Mouse (Mus musculus): ENCODE data around the gene Rbfox1.
A peak's percentile ranks its signal among the peaks of the same experiment; 100 is the strongest.

Gene Rbfox1

GRCm38 (mm10) chr16:6382712-6383111, 497.6 kb downstream of the Rbfox1 start:
- no peak for DNase-seq

GRCm38 (mm10) chr16:6390278-6390930, 505.2 kb downstream of the Rbfox1 start:
- DNase-seq = no peak

- DNase-seq = no peak
These were observed 511.7 kb downstream of the Rbfox1 start for GRCm38 (mm10) chr16:6396676-6397409.

- no peak for DNase-seq
These were observed 512.5 kb downstream of the Rbfox1 start for GRCm38 (mm10) chr16:6397635-6398034.

GRCm38 (mm10) chr16:6402816-6403215, 517.7 kb downstream of the Rbfox1 start:
- no peak for DNase-seq

GRCm38 (mm10) chr16:6414846-6415245, 529.7 kb downstream of the Rbfox1 start:
- no peak for DNase-seq

GRCm38 (mm10) chr16:6421623-6422145, 536.5 kb downstream of the Rbfox1 start:
- no peak for DNase-seq

GRCm38 (mm10) chr16:6423878-6424409, 538.8 kb downstream of the Rbfox1 start:
- DNase-seq = no peak

- no peak for DNase-seq
These were observed 539.6 kb downstream of the Rbfox1 start for GRCm38 (mm10) chr16:6424738-6425137.

- DNase-seq = no peak
These were observed 542.4 kb downstream of the Rbfox1 start for GRCm38 (mm10) chr16:6427292-6428281.

GRCm38 (mm10) chr16:6430981-6431380, 545.8 kb downstream of the Rbfox1 start:
- no peak for DNase-seq

- no peak for DNase-seq
These were observed 551.3 kb downstream of the Rbfox1 start for GRCm38 (mm10) chr16:6436445-6436844.

GRCm38 (mm10) chr16:6448250-6448649, 563.1 kb downstream of the Rbfox1 start:
- DNase-seq = no peak

- no peak for DNase-seq
These were observed 570.2 kb downstream of the Rbfox1 start for GRCm38 (mm10) chr16:6455349-6455748.

- no peak for DNase-seq
These were observed 594.0 kb downstream of the Rbfox1 start for GRCm38 (mm10) chr16:6479094-6479590.

- DNase-seq = no peak
These were observed 594.7 kb downstream of the Rbfox1 start for GRCm38 (mm10) chr16:6479616-6480410.

- DNase-seq = peak in 1 of 2 experiments; percentile 6
These were observed 595.2 kb downstream of the Rbfox1 start for GRCm38 (mm10) chr16:6480411-6480728.

GRCm38 (mm10) chr16:6483628-6484027, 598.5 kb downstream of the Rbfox1 start:
- no peak for DNase-seq

GRCm38 (mm10) chr16:6485631-6486030, 600.5 kb downstream of the Rbfox1 start:
- DNase-seq = no peak

GRCm38 (mm10) chr16:6502219-6502618, 617.1 kb downstream of the Rbfox1 start:
- no peak for DNase-seq

GRCm38 (mm10) chr16:6503573-6504331, 618.6 kb downstream of the Rbfox1 start:
- DNase-seq = peak in 1 of 2 experiments; percentile 4
